Mouse (Mus musculus) embryonic facial prominence, embryonic 15.5 days (tissue): ENCODE data around the gene Gm5426. TPM values are rescaled to one million over a fixed set of nuclear protein-coding genes. Genes with fewer than 3 reads are reported as not detected.
"Not testable (repeated sequence)": the region's sequence is repeated elsewhere in the genome, so short reads cannot be mapped to it uniquely, and the experiment has no call there.

Source experiments
- ATAC-seq: fragments of 200-750 bp; cut with Nextera tagmentation; 2 replicates; pipeline ENCODE4 v1.8.0; 2017; ENCODE audit warnings: low read depth, moderate TSS enrichment; ENCODE audit not compliant: insufficient number of reproducible peaks, low FRiP score, low TSS enrichment
- H3K27ac ChIP-seq: fragments of 300-500 bp; sonication (generic); replicated peaks from 2 replicates; pipeline ENCODE4 v1.5.1; 2015; ENCODE audit warnings: mild to moderate bottlenecking, inconsistent platforms
- H3K27me3 ChIP-seq: fragments of 300-500 bp; sonication (generic); 2 replicates; pipeline ENCODE4 v1.6.1; 2015; ENCODE audit warnings: inconsistent platforms
- H3K36me3 ChIP-seq: fragments of 300-500 bp; sonication (generic); 2 replicates; pipeline ENCODE4 v1.6.1; 2015; ENCODE audit warnings: mild to moderate bottlenecking, inconsistent platforms
- H3K4me1 ChIP-seq: fragments of 300-500 bp; sonication (generic); 2 replicates; pipeline ENCODE4 v1.6.1; 2015; ENCODE audit warnings: inconsistent platforms
- H3K4me2 ChIP-seq: fragments of 300-500 bp; sonication (generic); replicated peaks from 2 replicates; pipeline ENCODE4 v1.6.1; 2015; ENCODE audit warnings: mild to moderate bottlenecking, inconsistent platforms
- H3K4me3 ChIP-seq: fragments of 300-500 bp; sonication (generic); replicated peaks from 2 replicates; pipeline ENCODE4 v1.5.1; 2015; ENCODE audit warnings: mild to moderate bottlenecking, inconsistent platforms
- H3K9ac ChIP-seq: fragments of 300-500 bp; sonication (generic); 2 replicates; pipeline ENCODE4 v1.6.1; 2015; ENCODE audit warnings: inconsistent platforms
- H3K9me3 ChIP-seq: fragments of 300-500 bp; sonication (generic); replicated peaks from 2 replicates; pipeline ENCODE4 v1.6.1; 2016; ENCODE audit warnings: inconsistent platforms
- WGBS: fragments of 180-500 bp; shearing (Covaris S2); methylation state at CpG from one replicate; pipeline ENCODE4 v1.1.7; 2015; 5-methylcytosine and 5-hydroxymethylcytosine counted together
- polyA plus RNA-seq: library from polyadenylated mRNA; unstranded; fragments of >200 nt; fragmentation: Nextera tagmentation; extraction: Ambion mirVana; gene quantifications from 2 replicates; pipeline ENCODE4 v1.2.1, GENCODE M21; 2015

Gene Gm5426
- not detected in 2 replicates for polyA plus RNA-seq

DNA sequence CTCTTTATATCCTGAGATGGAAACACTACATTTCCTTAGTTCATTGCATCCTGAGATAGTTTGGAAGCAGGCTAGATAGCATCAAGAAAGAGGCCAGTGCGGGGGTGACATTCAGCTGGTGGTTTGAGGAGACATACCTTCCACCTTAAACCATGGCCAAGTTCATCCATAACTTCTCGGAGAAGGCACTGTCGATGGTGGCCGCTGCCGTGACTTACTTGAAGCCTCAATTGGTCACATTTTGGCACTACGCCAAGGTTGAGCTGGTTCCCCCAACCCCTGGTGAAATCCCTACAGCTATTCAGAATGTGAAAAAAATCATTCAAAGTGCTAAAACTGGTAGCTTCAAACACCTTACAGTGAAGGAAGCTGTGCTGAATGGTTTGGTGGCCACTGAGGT is at the start of gene Gm5426:
Gene Gm5426 (plus strand): TSS at position 153 of the 400 bp plus-strand sequence.
- WGBS: 85% methylated on average over 6 of the region's 6 CpGs
- not testable (repeated sequence) for H3K4me3 ChIP-seq, H3K9me3 ChIP-seq, H3K27ac ChIP-seq, H3K36me3 ChIP-seq, H3K4me2 ChIP-seq, ATAC-seq, H3K27me3 ChIP-seq, H3K9ac ChIP-seq
- H3K4me1 ChIP-seq: peaks cover 10% of the 10 kb centered on the region

DNA sequence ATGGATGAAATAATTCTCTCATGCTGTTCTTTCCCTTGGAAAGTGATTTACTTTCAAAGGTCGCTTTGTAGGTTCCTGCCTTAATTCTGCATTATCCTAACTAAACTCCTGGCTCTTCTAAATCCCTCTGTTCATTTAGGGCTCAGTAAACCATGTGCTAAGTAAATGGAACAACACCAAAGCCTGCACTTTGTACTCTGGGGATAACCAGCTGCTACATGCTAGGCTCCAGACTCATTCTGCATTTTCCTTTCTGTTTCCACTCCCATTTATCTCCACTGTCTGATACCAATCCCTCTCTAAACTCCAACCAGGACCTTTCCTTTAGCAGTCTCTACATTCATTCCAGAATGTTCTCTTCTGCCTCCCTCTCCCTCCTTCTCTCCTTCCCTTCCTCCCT is 46.7 kb upstream of the Gm5426 start:
- H3K36me3 ChIP-seq: no peaks in the 10 kb centered on the region
- ATAC-seq: no peak
- H3K9ac ChIP-seq: no peak overlapping the region

GRCm38 (mm10) chr10:96090388-96090787 is 46.0 kb upstream of the Gm5426 start:
- H3K4me1 ChIP-seq: no peaks in the 10 kb centered on the region
- no peaks in the 10 kb centered on the region for H3K9me3 ChIP-seq
- H3K4me2 ChIP-seq: no peak overlapping the region
- no peak overlapping the region for H3K9ac ChIP-seq
- 85% methylated on average over 3 of the region's 3 CpGs for whole genome bisulfite sequencing
- H3K36me3 ChIP-seq: no peaks in the 10 kb centered on the region
- H3K27ac ChIP-seq: no peak overlapping the region
- H3K4me3 ChIP-seq: no peak overlapping the region
- no peaks in the 10 kb centered on the region for H3K27me3 ChIP-seq
- no peak for ATAC-seq

More for the DNA sequence above, 46.7 kb upstream of the Gm5426 start:
- H3K27me3 ChIP-seq: no peaks in the 10 kb centered on the region
- no peaks in the 10 kb centered on the region for H3K9me3 ChIP-seq
- whole genome bisulfite sequencing: 70% methylated on average over 1 of the region's 1 CpGs
- no peaks in the 10 kb centered on the region for H3K4me1 ChIP-seq
- H3K4me3 ChIP-seq: no peak overlapping the region
- H3K4me2 ChIP-seq: no peak overlapping the region
- H3K27ac ChIP-seq: no peak overlapping the region

DNA sequence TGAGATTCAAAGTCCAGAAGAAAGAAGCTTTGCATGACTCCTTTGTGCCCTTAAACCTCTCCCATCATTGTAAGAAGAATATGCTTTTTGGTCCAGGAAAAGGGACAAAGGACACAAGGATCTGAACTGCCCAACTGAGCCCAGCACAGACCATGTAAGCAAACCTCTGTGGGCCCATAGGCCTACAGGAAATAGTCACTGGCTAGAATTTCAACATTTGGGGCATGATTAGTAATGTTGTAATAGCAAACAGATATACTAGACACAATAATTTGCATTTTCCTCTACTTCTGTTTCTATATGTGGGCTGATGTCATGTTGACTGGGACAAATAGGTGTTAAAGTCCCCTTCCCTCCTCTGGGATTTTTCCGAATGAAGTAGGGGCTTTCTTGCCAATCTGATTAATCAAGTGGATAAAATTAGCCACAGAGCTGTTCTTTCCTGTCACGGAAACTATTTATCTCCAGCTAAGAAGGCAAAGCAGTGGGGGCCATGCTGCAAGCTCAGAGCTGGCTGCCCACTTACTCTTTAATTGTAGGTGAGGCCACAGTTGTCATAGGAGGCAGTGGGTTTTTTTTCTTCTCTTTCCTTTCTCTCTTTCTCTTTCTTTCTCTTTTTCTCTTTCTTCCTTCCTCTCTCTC is 42.4 kb upstream of the Gm5426 start:
- no peak overlapping the region for H3K4me3 ChIP-seq
- no peak overlapping the region for H3K9ac ChIP-seq
- H3K9me3 ChIP-seq: no peaks in the 10 kb centered on the region
- no peaks in the 10 kb centered on the region for H3K27me3 ChIP-seq
- H3K4me1 ChIP-seq: no peaks in the 10 kb centered on the region
- no peak overlapping the region for H3K27ac ChIP-seq
- 46% methylated on average over 2 of the region's 2 CpGs for WGBS
- ATAC-seq: no peak
- no peak overlapping the region for H3K4me2 ChIP-seq
- no peaks in the 10 kb centered on the region for H3K36me3 ChIP-seq

DNA sequence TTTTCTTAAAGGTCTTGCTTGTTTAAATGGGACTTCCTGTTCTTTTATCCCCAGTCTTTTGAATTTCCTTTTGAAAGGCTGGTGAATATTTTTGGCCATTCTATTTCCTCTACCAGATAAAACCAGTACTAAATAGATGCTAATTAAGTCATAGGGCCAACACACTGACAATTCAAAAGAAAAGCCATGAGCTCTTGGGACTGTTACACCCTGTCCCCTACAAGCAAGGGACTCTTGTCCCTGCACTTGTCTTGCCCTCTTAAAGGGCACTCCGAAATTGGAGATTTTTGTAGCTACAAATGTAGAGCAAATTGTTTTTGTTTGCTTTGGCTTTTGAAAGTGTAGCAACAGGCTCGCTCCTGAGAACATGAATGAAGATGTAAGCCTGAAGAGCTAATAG is 41.8 kb upstream of the Gm5426 start:
- Histone ChIP-seq H3K4me3 (no peak overlapping the region), H3K4me2 (no peak overlapping the region), H3K27me3 (no peaks in the 10 kb centered on the region), H3K4me1 (no peaks in the 10 kb centered on the region), H3K9ac (no peak overlapping the region), H3K36me3 (no peaks in the 10 kb centered on the region), H3K27ac (no peak overlapping the region), H3K9me3 (no peaks in the 10 kb centered on the region)
- WGBS: 74% methylated on average over 2 of the region's 2 CpGs
- ATAC-seq: no peak

GRCm38 (mm10) chr10:96096730-96097129 is 39.7 kb upstream of the Gm5426 start:
- no peaks in the 10 kb centered on the region for H3K9me3 ChIP-seq
- no peaks in the 10 kb centered on the region for H3K27me3 ChIP-seq
- ATAC-seq: no peak
- no peaks in the 10 kb centered on the region for H3K4me1 ChIP-seq
- no peak overlapping the region for H3K4me2 ChIP-seq
- no peak overlapping the region for H3K9ac ChIP-seq
- H3K4me3 ChIP-seq: no peak overlapping the region
- no peak overlapping the region for H3K27ac ChIP-seq
- no peaks in the 10 kb centered on the region for H3K36me3 ChIP-seq
- WGBS: 82% methylated on average over 7 of the region's 7 CpGs

DNA sequence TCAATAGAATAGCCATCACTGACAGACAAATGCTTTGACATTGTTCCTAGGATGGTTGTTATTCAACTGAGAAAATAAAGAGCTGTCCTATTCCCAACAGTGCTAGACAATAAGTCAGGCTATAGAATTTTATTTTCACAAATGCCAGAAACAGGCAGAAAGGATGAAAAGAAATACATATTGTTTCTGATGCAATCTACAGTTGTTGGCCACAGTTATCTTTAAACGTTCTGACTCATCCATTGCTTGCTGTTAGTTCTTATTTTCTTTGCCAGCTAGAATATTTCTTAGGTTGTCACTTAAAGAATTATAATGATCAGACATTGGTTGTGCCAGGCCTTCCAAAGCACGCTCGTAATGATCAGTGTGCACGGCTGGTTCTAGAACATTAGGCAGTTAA is 35.4 kb upstream of the Gm5426 start:
- ATAC-seq: no peak
- Histone ChIP-seq H3K9ac (no peak overlapping the region), H3K4me1 (no peaks in the 10 kb centered on the region), H3K27ac (no peak overlapping the region), H3K9me3 (no peaks in the 10 kb centered on the region), H3K27me3 (no peaks in the 10 kb centered on the region), H3K4me3 (no peak overlapping the region), H3K36me3 (no peaks in the 10 kb centered on the region), H3K4me2 (no peak overlapping the region)
- 84% methylated on average over 4 of the region's 4 CpGs for WGBS

DNA sequence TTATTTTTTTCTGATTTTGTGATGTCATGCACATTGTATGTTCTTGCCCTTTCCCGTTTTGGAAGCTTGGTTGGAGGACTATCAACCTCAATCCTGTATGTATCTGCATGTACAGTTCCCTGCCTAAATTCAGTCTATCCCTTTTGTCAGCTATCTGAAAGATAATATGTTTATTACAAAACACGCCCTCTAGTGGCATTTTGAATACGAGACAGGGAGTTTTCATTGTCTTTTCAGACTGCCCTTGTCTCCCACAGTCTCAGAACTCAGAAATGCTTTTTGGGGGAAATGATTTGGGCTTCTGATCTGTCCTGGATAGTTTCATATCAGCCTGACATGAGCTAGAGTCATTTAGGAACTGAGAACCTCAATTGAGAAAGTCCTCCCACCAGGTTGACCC is 32.2 kb upstream of the Gm5426 start:
- WGBS: 43% methylated on average over 3 of the region's 3 CpGs
- Histone ChIP-seq H3K4me1 (no peaks in the 10 kb centered on the region), H3K9ac (no peak overlapping the region), H3K9me3 (no peaks in the 10 kb centered on the region), H3K4me2 (no peak overlapping the region), H3K27ac (no peak overlapping the region), H3K27me3 (no peaks in the 10 kb centered on the region), H3K36me3 (no peaks in the 10 kb centered on the region), H3K4me3 (no peak overlapping the region)
- no peak for ATAC-seq

GRCm38 (mm10) chr10:96104624-96105023 is 31.8 kb upstream of the Gm5426 start:
- no peak for ATAC-seq
- WGBS: 85% methylated on average over 4 of the region's 4 CpGs

GRCm38 (mm10) chr10:96105124-96105523 is 31.3 kb upstream of the Gm5426 start:
- Histone ChIP-seq H3K27ac (no peak overlapping the region), H3K9ac (no peak overlapping the region), H3K4me3 (no peak overlapping the region), H3K9me3 (no peaks in the 10 kb centered on the region), H3K27me3 (no peaks in the 10 kb centered on the region), H3K4me1 (no peaks in the 10 kb centered on the region), H3K4me2 (no peak overlapping the region), H3K36me3 (no peaks in the 10 kb centered on the region)
- no peak for ATAC-seq
- 84% methylated on average over 2 of the region's 2 CpGs for WGBS

More at GRCm38 (mm10) chr10:96104624-96105023, 31.8 kb upstream of the Gm5426 start:
- no peak overlapping the region for H3K4me3 ChIP-seq
- H3K4me1 ChIP-seq: no peaks in the 10 kb centered on the region
- no peaks in the 10 kb centered on the region for H3K9me3 ChIP-seq
- no peak overlapping the region for H3K27ac ChIP-seq
- H3K9ac ChIP-seq: no peak overlapping the region
- no peaks in the 10 kb centered on the region for H3K36me3 ChIP-seq
- H3K4me2 ChIP-seq: no peak overlapping the region
- H3K27me3 ChIP-seq: no peaks in the 10 kb centered on the region

DNA sequence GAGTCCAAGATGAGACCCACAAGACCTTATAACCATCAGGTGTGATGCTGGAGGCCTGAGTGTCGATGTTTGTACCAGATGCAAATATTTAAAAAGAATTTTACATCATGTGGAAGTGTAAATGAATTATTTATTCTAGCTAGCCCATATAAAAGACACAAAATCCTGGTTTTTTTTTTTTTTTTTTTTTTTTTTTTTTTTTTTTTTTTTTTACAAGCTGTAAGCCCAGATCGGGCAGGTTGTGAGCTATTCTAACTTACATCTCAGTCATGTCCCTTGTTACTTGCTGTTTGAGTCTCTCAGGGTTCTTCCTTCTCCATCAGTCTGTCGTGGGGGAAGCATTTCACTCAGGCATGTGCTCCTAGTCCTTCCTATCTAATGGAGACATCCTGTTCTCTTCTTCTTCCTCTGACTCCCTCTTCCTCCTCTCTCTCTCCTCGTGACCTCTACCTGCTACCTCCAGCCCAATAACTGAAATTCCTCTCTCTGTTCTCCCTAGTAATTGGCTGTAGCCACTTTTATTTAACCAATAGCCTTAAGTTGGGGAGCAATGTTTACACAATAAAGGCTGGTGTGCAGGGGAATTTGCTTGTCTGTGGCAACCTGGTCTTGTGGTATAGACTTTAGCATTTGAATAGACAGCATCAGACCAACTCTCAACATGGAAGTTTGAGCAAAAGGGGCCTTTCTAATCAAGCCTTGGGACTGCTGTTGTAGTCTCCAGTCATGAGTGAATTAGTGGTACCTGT is 29.3 kb upstream of the Gm5426 start:
- H3K4me1 ChIP-seq: no peaks in the 10 kb centered on the region
- no peaks in the 10 kb centered on the region for H3K9me3 ChIP-seq
- H3K4me2 ChIP-seq: no peak overlapping the region
- no peaks in the 10 kb centered on the region for H3K27me3 ChIP-seq
- H3K9ac ChIP-seq: no peak overlapping the region
- no peaks in the 10 kb centered on the region for H3K36me3 ChIP-seq
- no peak overlapping the region for H3K4me3 ChIP-seq
- 64% methylated on average over 4 of the region's 4 CpGs for WGBS
- no peak for ATAC-seq
- no peak overlapping the region for H3K27ac ChIP-seq

GRCm38 (mm10) chr10:96107825-96108224 is 28.6 kb upstream of the Gm5426 start:
- no peaks in the 10 kb centered on the region for H3K27me3 ChIP-seq
- no peak overlapping the region for H3K27ac ChIP-seq
- H3K4me1 ChIP-seq: no peaks in the 10 kb centered on the region
- H3K36me3 ChIP-seq: no peaks in the 10 kb centered on the region
- H3K4me3 ChIP-seq: no peak overlapping the region
- no peak overlapping the region for H3K4me2 ChIP-seq
- ATAC-seq: no peak
- H3K9me3 ChIP-seq: no peaks in the 10 kb centered on the region
- WGBS: 16% methylated on average over 1 of the region's 1 CpGs
- H3K9ac ChIP-seq: no peak overlapping the region
